Mouse (Mus musculus): Measurements from ENCODE around the gene Eif3d.
"Not testable (repeated sequence)": the region's sequence is repeated elsewhere in the genome, so short reads cannot be mapped to it uniquely, and the experiment has no call there.

Gene Eif3d

DNA sequence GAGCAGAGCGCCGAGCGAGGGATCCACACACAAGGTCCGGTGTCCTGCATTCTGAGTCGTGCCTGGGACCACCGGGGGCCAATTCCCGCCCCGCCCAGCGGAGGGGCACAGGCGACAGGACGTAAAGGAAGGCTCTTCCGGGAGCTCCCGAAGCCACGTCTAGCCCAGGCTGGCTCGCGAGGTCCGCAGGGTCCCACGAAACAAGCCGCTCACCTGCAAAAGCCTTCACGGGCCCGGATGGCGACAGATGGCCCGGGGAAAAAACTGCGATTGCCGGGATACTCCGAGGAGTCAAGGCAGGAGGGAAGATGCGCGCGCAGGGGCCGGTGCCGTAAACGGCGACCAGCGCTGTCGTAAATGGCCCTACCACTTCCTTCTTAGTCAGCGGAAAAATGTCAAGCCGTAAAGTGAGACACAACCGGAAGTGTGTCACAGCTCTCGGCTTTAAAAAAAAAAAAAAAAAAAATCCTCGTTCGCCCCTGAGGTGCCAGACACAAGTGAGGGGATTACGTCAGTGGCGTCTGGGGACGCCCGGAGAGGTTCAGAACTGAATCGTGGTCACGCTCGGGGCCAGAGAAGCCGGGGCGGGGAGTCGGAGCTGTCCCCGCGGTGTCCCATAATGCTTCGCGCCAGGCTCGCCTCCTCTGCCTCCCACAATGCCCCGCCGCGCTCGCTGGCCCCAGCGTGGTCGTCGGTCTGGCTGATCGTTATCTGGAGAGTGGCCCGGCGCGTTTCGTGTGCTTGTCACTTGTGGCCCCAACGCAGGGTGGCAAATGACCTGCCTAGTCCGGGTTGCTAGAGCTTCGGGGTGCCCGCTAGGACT lies at the start of gene Eif3d:
TSS of gene Eif3d (minus strand) at position 344 of the 823 bp plus-strand sequence.
- peak; percentile 91 for DNase-seq (ENCODE audit: low spot score)

GRCm38 (mm10) chr15:78014046-78014445 lies 43.4 kb upstream of the Eif3d start:
- DNase-seq (ENCODE audit: low spot score), result no peak

DNA sequence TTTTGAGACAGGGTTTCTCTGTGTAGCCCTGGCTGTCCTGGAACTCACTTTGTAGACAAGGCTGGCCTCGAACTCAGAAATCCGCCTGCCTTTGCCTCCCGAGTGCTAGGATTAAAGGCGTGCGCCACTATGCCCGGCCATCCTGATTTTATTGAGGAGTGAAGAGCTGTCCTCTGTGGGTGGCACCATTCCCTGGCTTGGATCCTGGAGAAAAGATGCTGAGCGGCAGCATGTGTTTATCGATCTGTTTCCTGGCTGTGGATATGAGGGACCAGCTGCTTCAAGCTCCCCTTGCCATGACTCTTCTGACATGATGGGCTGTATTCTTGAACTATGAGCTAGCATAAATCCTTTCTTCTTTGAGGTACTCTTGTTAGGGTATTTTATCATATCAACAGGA lies 37.6 kb upstream of the Eif3d start:
- DNase-seq (ENCODE audit: low spot score), result not testable (repeated sequence)

- no peak for DNase-seq (ENCODE audit: low spot score)
Measured at GRCm38 (mm10) chr15:78003929-78004328, 33.3 kb upstream of the Eif3d start.

DNA sequence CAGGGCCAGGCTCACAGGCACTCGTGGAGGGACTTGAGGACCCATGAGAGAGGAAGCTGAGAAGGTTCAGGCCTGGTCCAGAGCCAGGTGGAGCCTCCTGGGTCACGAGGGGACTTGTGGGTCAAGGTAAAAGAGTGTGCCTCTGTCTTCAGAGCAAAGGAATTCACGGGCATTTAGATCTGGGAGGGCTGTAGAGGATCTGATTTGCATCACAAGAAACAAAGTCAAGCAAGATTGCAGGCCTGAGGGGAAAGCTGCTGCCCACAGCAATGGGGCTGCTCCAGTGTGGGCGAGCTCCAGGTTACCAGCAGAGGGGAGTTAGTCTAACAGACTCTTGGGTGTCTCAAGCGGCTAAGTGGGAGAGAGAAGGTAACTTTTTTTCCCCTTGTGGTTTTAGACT lies 30.8 kb upstream of the Eif3d start:
- DNase-seq (ENCODE audit: low spot score), result no peak

- no peak for DNase-seq (ENCODE audit: low spot score)
Measured at GRCm38 (mm10) chr15:77988541-77988940, 17.9 kb upstream of the Eif3d start.

GRCm38 (mm10) chr15:77983391-77983790 lies 12.8 kb upstream of the Eif3d start:
- no peak for DNase-seq (ENCODE audit: low spot score)

DNA sequence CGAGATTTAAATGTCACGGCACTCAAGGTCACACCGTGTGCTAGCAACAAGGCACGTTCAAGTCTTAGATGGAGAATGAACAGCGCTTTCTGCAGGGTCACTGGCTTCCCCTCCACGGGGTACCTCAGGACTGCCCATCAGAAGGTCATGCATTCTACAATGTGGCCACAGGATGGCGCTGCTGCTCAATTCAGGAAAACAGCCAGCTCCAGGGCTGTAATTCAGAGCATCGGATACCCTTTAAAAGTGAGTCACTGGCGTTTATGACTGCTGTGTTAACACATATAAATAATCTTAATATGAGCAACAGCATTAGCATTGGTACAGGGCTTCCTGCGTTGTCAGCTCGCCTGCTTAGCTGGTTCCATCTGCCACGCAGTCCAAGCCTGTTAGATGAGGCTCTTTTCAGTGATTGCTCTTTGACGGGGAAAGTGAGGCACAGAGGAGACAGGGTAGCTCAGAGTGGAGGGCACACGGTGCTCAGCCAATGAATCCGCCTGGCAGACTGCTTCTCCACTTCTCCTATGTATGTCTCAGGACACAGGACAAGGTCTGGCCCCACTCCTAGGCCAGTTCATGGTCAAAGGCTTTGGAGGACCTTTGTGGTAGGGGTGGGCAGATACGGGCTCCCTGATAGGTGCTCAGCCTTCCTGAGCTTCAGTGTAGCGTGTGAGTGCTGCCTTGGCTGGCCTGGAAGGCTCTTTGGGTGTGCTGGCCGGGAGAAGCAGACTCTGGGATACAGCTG lies 11.8 kb upstream of the Eif3d start:
- DNase-seq (ENCODE audit: low spot score), result no peak

DNA sequence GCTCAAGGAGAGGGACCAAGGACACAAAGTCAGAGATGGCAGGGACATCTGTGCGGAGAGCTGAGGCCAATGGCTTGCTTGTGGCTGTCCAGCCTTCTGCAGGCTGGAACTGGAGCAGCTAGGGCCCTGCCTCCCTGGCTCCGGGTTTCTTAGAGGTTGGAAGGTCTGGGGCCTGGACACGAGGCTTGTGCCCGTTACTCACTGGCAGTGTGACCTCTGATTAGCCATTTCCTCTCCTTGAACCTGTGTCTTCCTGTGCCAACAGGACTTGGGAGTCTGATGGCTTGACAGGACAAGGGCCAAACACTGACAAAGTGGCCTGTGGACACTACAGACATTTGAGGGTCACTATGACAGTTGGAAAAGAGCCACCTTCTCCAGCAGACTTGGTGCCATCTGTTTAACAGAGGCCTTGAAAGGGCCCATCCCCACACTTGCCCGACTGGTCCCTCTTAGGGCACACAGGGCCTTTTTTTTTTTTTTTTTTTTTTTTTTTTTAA lies 10.6 kb upstream of the Eif3d start:
- no peak for DNase-seq (ENCODE audit: low spot score)

- no peak for DNase-seq (ENCODE audit: low spot score)
Measured at GRCm38 (mm10) chr15:77979427-77979865, 8.8 kb upstream of the Eif3d start.

GRCm38 (mm10) chr15:77977663-77978062 lies 7.0 kb upstream of the Eif3d start:
- no peak for DNase-seq (ENCODE audit: low spot score)

GRCm38 (mm10) chr15:77974165-77974841 lies 3.7 kb upstream of the Eif3d start:
- DNase-seq (ENCODE audit: low spot score), result no peak

GRCm38 (mm10) chr15:77969940-77970469 lies 608 bp downstream of the Eif3d start:
- no peak for DNase-seq (ENCODE audit: low spot score)

DNA sequence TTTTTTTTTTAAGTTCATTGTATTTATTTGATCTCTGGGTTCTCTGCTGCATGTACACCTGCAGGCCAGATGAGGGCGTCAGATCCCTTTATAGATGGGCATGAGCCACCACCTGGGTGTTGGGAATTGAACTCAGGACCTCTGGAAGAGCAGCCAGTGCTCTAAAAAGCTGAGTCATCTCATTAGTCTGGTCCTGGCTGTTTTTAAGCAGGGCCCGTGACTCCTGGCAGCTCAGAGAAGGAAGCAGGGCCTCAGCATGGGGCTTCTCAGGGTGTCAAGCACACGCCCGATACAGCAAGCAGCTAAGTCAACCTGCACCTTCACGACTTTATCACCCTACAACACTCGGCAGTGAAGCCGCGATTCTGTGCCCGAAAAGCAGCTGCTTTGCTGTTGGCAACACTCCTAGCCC lies 5.5 kb downstream of the Eif3d start:
- no peak for DNase-seq (ENCODE audit: low spot score)

DNA sequence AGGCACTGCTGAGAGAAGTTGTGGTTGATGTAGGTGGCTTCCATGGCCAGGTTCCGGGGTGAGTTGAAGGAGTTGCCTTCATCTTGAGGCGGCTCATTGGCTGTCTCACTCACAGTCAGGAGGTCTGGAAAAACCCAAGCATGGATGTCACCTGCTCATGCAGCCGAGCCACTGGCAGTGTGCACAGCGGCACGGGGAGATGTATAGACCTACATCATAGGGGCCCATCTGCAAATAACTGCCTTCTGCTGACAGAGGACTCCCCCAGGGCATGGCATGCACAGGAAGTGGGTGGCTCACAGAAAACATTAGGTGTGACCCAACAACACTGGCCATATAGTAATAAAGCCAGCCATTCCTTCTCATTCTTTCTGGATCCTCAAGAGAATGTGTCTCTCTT lies 8.2 kb downstream of the Eif3d start:
- no peak for DNase-seq (ENCODE audit: low spot score)

DNA sequence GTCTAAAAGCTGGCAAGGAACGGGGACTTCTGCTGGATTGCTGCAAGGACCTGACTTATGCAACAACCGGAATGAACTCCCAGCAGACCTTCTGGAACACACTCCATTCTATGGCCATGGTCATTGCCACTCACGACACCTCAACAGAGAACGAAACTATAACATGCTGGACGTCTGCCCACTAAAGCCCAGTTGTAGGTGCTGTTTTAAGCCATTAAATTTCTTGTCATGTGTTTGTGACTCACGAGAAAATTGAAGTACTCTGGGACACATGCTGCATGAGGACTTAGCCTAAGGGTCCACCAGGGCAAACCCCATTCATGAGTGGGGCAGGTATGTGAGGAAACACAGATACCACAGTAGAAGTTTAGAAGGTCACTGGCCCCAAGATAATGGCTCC lies 9.9 kb downstream of the Eif3d start:
- no peak for DNase-seq (ENCODE audit: low spot score)

DNA sequence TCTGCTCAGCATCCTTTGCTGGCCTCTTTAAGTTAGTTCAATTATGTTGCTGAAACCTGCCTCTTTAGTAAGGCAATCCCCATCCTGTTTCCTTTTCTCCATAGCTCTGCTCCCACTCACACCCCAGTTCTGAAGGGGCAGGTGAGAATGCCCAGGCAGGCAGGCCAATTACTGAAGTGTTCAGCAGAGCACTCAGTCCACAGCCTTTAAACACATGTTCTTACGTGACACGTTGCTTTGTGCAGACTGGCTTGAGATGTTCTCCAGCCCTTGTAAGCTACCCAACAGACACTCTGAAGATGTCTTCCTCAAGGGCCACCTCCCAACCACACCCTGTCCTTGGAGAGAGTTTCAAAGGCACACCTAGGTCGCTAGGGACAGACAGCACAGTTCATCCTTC lies 12.5 kb downstream of the Eif3d start:
- no peak for DNase-seq (ENCODE audit: low spot score)

DNA sequence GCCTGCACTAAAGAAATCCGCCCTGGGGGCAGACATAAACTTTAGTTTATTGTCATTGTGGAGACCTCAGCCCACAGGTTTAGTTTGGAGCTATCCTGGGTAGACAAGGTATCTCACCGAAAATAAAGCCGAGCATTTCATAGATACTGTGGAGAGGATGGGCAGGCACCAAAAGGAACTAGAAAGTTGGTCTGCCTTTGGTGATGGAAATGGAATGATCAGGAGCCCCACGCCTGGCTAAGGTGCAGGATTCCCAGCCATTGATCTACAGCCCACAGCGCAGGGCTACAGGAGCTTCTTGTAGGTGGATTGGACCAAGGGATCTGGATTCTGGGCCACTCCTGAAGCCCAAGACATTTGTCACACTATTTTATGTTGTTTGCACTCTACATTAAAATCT lies 13.0 kb downstream of the Eif3d start:
- DNase-seq (ENCODE audit: low spot score), result no peak

- peak; percentile 69 for DNase-seq (ENCODE audit: low spot score)
Measured at GRCm38 (mm10) chr15:77956404-77956901, 14.2 kb downstream of the Eif3d start, which contains the start of gene Foxred2. TSS of gene Foxred2 (minus strand) at chr15:77956722.

DNA sequence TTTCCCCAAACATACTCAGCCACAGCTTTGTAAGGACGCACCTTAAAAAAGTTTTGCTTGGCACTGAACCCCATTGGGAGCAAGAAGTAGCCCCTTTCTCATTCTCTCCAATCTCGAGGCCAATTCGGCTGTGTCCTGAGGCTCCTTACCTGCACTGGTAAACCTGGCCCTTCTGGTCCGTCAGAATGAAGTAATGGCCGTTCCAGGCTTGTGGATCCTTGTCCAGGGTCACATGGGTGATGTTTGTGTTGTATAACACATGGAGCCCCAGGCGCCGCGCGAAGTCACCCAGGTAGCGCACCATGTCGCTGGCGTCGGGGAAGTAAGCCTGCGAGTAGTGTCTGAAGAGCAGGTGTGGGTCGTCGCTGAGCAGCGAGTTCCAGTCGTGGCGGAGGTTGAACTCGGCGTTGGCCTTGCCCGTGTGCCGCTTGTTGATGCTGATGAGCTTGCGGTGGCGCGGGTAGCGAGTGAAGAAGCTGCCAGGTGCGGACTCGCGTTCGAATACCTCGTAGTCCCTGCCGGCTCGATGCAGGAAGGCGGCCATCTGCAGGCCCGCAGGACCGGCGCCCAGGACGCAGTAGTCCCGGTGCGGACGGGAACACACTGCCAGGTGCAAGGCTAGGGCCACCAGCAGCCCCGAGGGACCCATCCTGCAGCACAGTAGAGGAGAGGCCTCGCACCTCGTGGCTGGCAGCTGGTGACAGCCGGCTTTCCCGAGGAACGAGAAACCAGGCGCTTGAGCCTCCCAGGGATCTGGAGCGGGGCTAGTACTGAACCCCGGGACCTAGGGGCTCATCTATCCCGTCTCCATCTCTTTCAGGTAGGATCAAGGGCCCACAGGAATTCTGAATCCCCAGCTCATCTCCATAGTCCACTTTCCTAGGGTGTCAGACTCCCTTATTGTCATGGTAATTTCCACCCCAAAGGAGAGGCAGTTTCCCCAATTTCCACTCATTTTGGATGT lies 14.9 kb downstream of the Eif3d start:
- no peak for DNase-seq (ENCODE audit: low spot score)

DNA sequence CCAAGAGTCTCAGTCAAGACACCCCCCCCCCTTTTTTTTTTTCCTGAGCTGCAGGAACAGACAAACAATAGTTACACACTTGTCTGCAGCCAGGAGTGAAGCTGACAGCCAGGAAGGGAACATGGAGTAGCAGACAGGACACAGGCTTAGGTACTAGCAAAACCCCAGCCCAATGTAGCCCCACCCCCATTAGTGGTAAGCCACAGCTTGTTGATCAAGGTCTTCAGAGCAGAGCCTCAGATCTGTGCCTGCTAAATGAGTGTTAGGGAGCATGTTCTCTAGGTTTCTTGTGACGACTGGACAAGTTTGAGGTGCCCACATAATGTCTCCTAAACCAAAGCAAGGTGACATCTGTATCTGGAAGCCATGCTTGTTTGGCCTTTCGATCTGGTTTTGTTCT lies 16.3 kb downstream of the Eif3d start:
- DNase-seq (ENCODE audit: low spot score), result no peak

Measured in ovary, adult 18-20 months (tissue).